In genomic region chr10:122680387-122681084, GRCm38 (mm10) we compare ENCODE assay signal across 9 mouse cellular contexts. TPM values are rescaled to one million over a fixed set of nuclear protein-coding genes. Genes with fewer than 3 reads are reported as not detected.
A peak's percentile ranks its signal among the peaks of the same experiment; 100 is the strongest.
DNase-seq lines count a peak whose midpoint lies in the region; ATAC-seq and TF ChIP-seq lines count a peak whose summit lies in the region.
"Had no signal": no experiment of that assay in that cellular context is flagged by ENCODE, and none has a peak within 500 bp of the region (broad histone marks: within the 10 kb centered on the region; RNA-seq: fewer than 3 reads in every experiment).

No protein-coding gene starts in this region.

- H3K27ac ChIP-seq in testis, adult 2 months (ENCODE audit: control insufficient read depth, insufficient read depth, low read depth, low read length), result no peak overlapping the region
- no peak overlapping the region for H3K27ac ChIP-seq in forebrain, embryonic 10.5 days
- no peak overlapping the region for H3K27ac ChIP-seq in liver, embryonic 13.5 days

- peak overlapping the region; percentile 74 for H3K4me2 ChIP-seq in liver, embryonic 13.5 days

- WGBS in forebrain, embryonic 10.5 days, result 6% methylated on average over 19 of the region's 19 CpGs
- 7% methylated on average over 19 of the region's 19 CpGs for WGBS in liver, embryonic 13.5 days (ENCODE audit: insufficient replicate concordance)

- H3K4me3 ChIP-seq in testis, adult 2 months (ENCODE audit: control insufficient read depth, low read depth, low read length), result peak overlapping the region; percentile 71
- H3K4me3 ChIP-seq in forebrain, embryonic 10.5 days, result peak overlapping the region; percentile 81
- peak overlapping the region; percentile 62 for H3K4me3 ChIP-seq in liver, embryonic 13.5 days (replicated peaks)

- H3K36me3 ChIP-seq in testis, adult 2 months (ENCODE audit: control insufficient read depth, insufficient read depth, low read length), result no peaks in the 10 kb centered on the region
- no peaks in the 10 kb centered on the region for H3K36me3 ChIP-seq in forebrain, embryonic 10.5 days (replicated peaks)
- no peaks in the 10 kb centered on the region for H3K36me3 ChIP-seq in liver, embryonic 13.5 days
- H3K36me3 ChIP-seq: G1E had no signal

- H3K9me3 ChIP-seq in forebrain, embryonic 10.5 days, result no peaks in the 10 kb centered on the region
- H3K9me3 ChIP-seq in liver, embryonic 13.5 days (replicated peaks), result no peaks in the 10 kb centered on the region

- intact Hi-C loops in heart, postnatal 36 days (cut with DNase I), result no loop called here

- no peak for DNase-seq in testis, postnatal 10 days (ENCODE audit: low spot score)
- no peak for DNase-seq in forebrain, embryonic 10.5 days (ENCODE audit: extremely low spot score, low spot score)
- DNase-seq in heart, postnatal 36 days, result peak; percentile 14 to 17
- peak; percentile 27 to 38 for DNase-seq in kidney, postnatal 4 days
- DNase-seq in liver, embryonic 13.5 days, result no peak
- DNase-seq in natural killer cell, adult 2 months (ENCODE audit: low spot score in 2 of 2), result peak; percentile 7 to 8
- peak; percentile 50 to 62 for DNase-seq in thymus, postnatal 36 days

- H3K9ac ChIP-seq in liver, embryonic 13.5 days, result no peak overlapping the region

- no peak for ATAC-seq in liver, embryonic 13.5 days (ENCODE audit: low read depth)

- TF ChIP-seq POLR2A in testis, adult 2 months (IDR thresholded peaks at IDR 0.05; ENCODE audit: control insufficient read depth, low read depth, low read length), result no peak

- no peak for TF ChIP-seq CTCF in testis, adult 2 months (IDR thresholded peaks at IDR 0.05; ENCODE audit: control insufficient read depth, insufficient read depth, insufficient replicate concordance, low read depth, low read length)

- peaks cover 5% of the 10 kb centered on the region; the same call in 1 of the 2 replicates for H3K27me3 ChIP-seq in testis, adult 2 months (ENCODE audit: control insufficient read depth, insufficient read depth, low read length)
- H3K27me3 ChIP-seq in forebrain, embryonic 10.5 days (ENCODE audit: poor library complexity, severe bottlenecking), result peaks cover 49% of the 10 kb centered on the region
- peaks cover 49% of the 10 kb centered on the region for H3K27me3 ChIP-seq in liver, embryonic 13.5 days

- peaks cover 22% of the 10 kb centered on the region for H3K4me1 ChIP-seq in testis, adult 2 months (ENCODE audit: control insufficient read depth, insufficient read depth, low read length)
- H3K4me1 ChIP-seq in forebrain, embryonic 10.5 days, result peaks cover 29% of the 10 kb centered on the region
- peaks cover 15% of the 10 kb centered on the region for H3K4me1 ChIP-seq in liver, embryonic 13.5 days (replicated peaks)

RNA-seq across cellular contexts. Expression of gene Ppm1h, which starts 2.0 kb away (rescaled TPM):
- 12.5 and 13.5 TPM in 2 replicates for polyA plus RNA-seq in testis, adult 2 months (2012; rRNA removed)
- 2.7 and 3.7 TPM in 2 replicates for polyA plus RNA-seq in forebrain, embryonic 10.5 days (2016; fragmentation: Nextera tagmentation; extraction: Ambion mirVana)
- 1 to 10 TPM; 6.7 to 7.8 TPM for total RNA-seq in heart, postnatal 36 days (2021)
- polyA plus RNA-seq in liver, embryonic 13.5 days (2015; fragmentation: Nextera tagmentation; extraction: Ambion mirVana), result 1.5 and 1.8 TPM in 2 replicates
- polyA plus RNA-seq: G1E had no signal

Comparison
In these comparisons a context has a peak if more than half of its experiments do, and no peak if none do; other contexts are left out.
1. DNase-seq: peak in heart, postnatal 36 days (2 of 2), kidney, postnatal 4 days (2 of 2), natural killer cell, adult 2 months (2 of 2) and thymus, postnatal 36 days (2 of 2); none in testis, postnatal 10 days (single experiment), forebrain, embryonic 10.5 days (single experiment) and liver, embryonic 13.5 days (single experiment).
2. Peak in every context shown above with its lines, with median percentiles within 50 percentile points of each other: H3K4me3 ChIP-seq.